Mouse (Mus musculus) hindbrain, embryonic 16.5 days (tissue): ENCODE results near the gene Pkd1. TPM values are rescaled to one million over a fixed set of nuclear protein-coding genes. Genes with fewer than 3 reads are reported as not detected.

Experiments used
- ATAC-seq: fragments of 200-750 bp; cut with Nextera tagmentation; 2 replicates; pipeline ENCODE4 v1.8.0; 2017; ENCODE audit warnings: moderate TSS enrichment, moderate library complexity
- H3K27ac ChIP-seq: fragments of 300-500 bp; sonication (generic); 2 replicates; pipeline ENCODE4 v1.5.1; 2014; ENCODE audit warnings: low read depth, mild to moderate bottlenecking, control low read depth, low read length, moderate library complexity
- H3K27me3 ChIP-seq: fragments of 300-500 bp; sonication (generic); replicated peaks from 2 replicates; pipeline ENCODE4 v1.6.1; 2014; ENCODE audit warnings: low read length; ENCODE audit not compliant: control insufficient read depth, insufficient read depth
- H3K36me3 ChIP-seq: fragments of 300-500 bp; sonication (generic); 2 replicates; pipeline ENCODE4 v1.6.1; 2014; ENCODE audit warnings: mild to moderate bottlenecking, low read length, moderate library complexity, mixed read lengths; ENCODE audit not compliant: control insufficient read depth, insufficient read depth
- H3K4me1 ChIP-seq: fragments of 300-500 bp; sonication (generic); 2 replicates; pipeline ENCODE4 v1.6.1; 2014; ENCODE audit warnings: low read depth, low read length; ENCODE audit not compliant: control insufficient read depth, insufficient read depth
- H3K4me2 ChIP-seq: fragments of 300-500 bp; sonication (generic); 2 replicates; pipeline ENCODE4 v1.6.1; 2014; ENCODE audit warnings: mild to moderate bottlenecking, low read length, control low read depth, moderate library complexity
- H3K4me3 ChIP-seq: fragments of 300-500 bp; sonication (generic); 2 replicates; pipeline ENCODE4 v1.5.1; 2014; ENCODE audit warnings: mild to moderate bottlenecking, low read length, control low read depth, moderate library complexity
- H3K9ac ChIP-seq: fragments of 300-500 bp; sonication (generic); 2 replicates; pipeline ENCODE4 v1.6.1; 2014; ENCODE audit warnings: low read depth, mild to moderate bottlenecking, control low read depth, low read length, moderate library complexity
- H3K9me3 ChIP-seq: fragments of 300-500 bp; sonication (generic); 2 replicates; pipeline ENCODE4 v1.6.1; 2014; ENCODE audit warnings: mild to moderate bottlenecking, low read length, moderate library complexity; ENCODE audit not compliant: control insufficient read depth
- WGBS: fragments of 180-500 bp; shearing (Covaris S2); extraction: QIAGEN DNeasy Blood & Tissue Kit; methylation state at CpG from one replicate; pipeline ENCODE4 v1.1.7; 2014; 5-methylcytosine and 5-hydroxymethylcytosine counted together
- polyA plus RNA-seq: library from polyadenylated mRNA; unstranded; fragments of >200 nt; fragmentation: Nextera tagmentation; extraction: Ambion mirVana; gene quantifications from 2 replicates; pipeline ENCODE4 v1.2.1, GENCODE M21; 2015

Gene Pkd1
- polyA plus RNA-seq, 1 experiment from 2014 or later: 26.8 TPM

- H3K27ac ChIP-seq: no peak overlapping the region
- H3K9me3 ChIP-seq: no peaks in the 10 kb centered on the region
- H3K4me2 ChIP-seq: no peak overlapping the region
- H3K4me1 ChIP-seq: no peaks in the 10 kb centered on the region
- no peak overlapping the region for H3K4me3 ChIP-seq
- peaks cover 69% of the 10 kb centered on the region for H3K36me3 ChIP-seq
- H3K9ac ChIP-seq: no peak overlapping the region
- 96% methylated on average over 8 of the region's 8 CpGs for WGBS
- H3K27me3 ChIP-seq: no peaks in the 10 kb centered on the region
- ATAC-seq: no peak
Observed at GRCm38 (mm10) chr17:24603961-24604360, 54.3 kb downstream of the Pkd1 start.

GRCm38 (mm10) chr17:24604557-24604956 is 54.9 kb downstream of the Pkd1 start:
- peaks cover 64% of the 10 kb centered on the region for H3K36me3 ChIP-seq
- H3K9me3 ChIP-seq: no peaks in the 10 kb centered on the region
- ATAC-seq: no peak
- H3K4me2 ChIP-seq: no peak overlapping the region
- H3K27me3 ChIP-seq: no peaks in the 10 kb centered on the region
- H3K4me1 ChIP-seq: no peaks in the 10 kb centered on the region
- 92% methylated on average over 3 of the region's 3 CpGs for WGBS
- H3K4me3 ChIP-seq: no peak overlapping the region
- H3K9ac ChIP-seq: no peak overlapping the region
- H3K27ac ChIP-seq: no peak overlapping the region

- H3K9ac ChIP-seq: no peak overlapping the region
- no peak overlapping the region for H3K4me3 ChIP-seq
- peaks cover 48% of the 10 kb centered on the region for H3K36me3 ChIP-seq
- H3K9me3 ChIP-seq: no peaks in the 10 kb centered on the region
- H3K4me2 ChIP-seq: no peak overlapping the region
- H3K27ac ChIP-seq: no peak overlapping the region
- ATAC-seq: no peak
- WGBS: 93% methylated on average over 4 of the region's 4 CpGs
- no peaks in the 10 kb centered on the region for H3K4me1 ChIP-seq
- no peaks in the 10 kb centered on the region for H3K27me3 ChIP-seq
Observed at GRCm38 (mm10) chr17:24608370-24608769, 58.7 kb downstream of the Pkd1 start.

- 95% methylated on average over 8 of the region's 8 CpGs for WGBS
- Histone ChIP-seq H3K4me2 (no peak overlapping the region), H3K4me3 (no peak overlapping the region), H3K27me3 (no peaks in the 10 kb centered on the region), H3K36me3 (peaks cover 53% of the 10 kb centered on the region), H3K4me1 (no peaks in the 10 kb centered on the region), H3K27ac (no peak overlapping the region), H3K9me3 (no peaks in the 10 kb centered on the region), H3K9ac (no peak overlapping the region)
- no peak for ATAC-seq
Observed at GRCm38 (mm10) chr17:24608874-24609273, 59.2 kb downstream of the Pkd1 start.

GRCm38 (mm10) chr17:24610711-24611110 is 61.1 kb downstream of the Pkd1 start:
- Histone ChIP-seq H3K4me1 (no peaks in the 10 kb centered on the region), H3K27ac (no peak overlapping the region), H3K9ac (no peak overlapping the region), H3K9me3 (no peaks in the 10 kb centered on the region), H3K27me3 (no peaks in the 10 kb centered on the region), H3K4me3 (no peak overlapping the region), H3K4me2 (no peak overlapping the region), H3K36me3 (peaks cover 57% of the 10 kb centered on the region)
- WGBS: 94% methylated on average over 2 of the region's 2 CpGs
- no peak for ATAC-seq

GRCm38 (mm10) chr17:24617561-24618194 is 68.0 kb downstream of the Pkd1 start:
- no peak overlapping the region for H3K9ac ChIP-seq
- no peak overlapping the region for H3K4me3 ChIP-seq
- H3K27me3 ChIP-seq: no peaks in the 10 kb centered on the region
- no peak overlapping the region for H3K4me2 ChIP-seq
- H3K4me1 ChIP-seq: no peaks in the 10 kb centered on the region
- 85% methylated on average over 14 of the region's 14 CpGs for WGBS
- H3K27ac ChIP-seq: no peak overlapping the region
- ATAC-seq: no peak
- no peaks in the 10 kb centered on the region for H3K9me3 ChIP-seq
- H3K36me3 ChIP-seq: peaks cover 64% of the 10 kb centered on the region

- Histone ChIP-seq H3K4me3 (no peak overlapping the region), H3K36me3 (peaks cover 54% of the 10 kb centered on the region), H3K9me3 (no peaks in the 10 kb centered on the region), H3K4me1 (no peaks in the 10 kb centered on the region), H3K27ac (no peak overlapping the region), H3K27me3 (no peaks in the 10 kb centered on the region), H3K9ac (no peak overlapping the region), H3K4me2 (no peak overlapping the region)
- no peak for ATAC-seq
- WGBS: 93% methylated on average over 8 of the region's 8 CpGs
Observed at GRCm38 (mm10) chr17:24625472-24625871, 75.8 kb downstream of the Pkd1 start.

GRCm38 (mm10) chr17:24628646-24629045 is 79.0 kb downstream of the Pkd1 start:
- WGBS: 50% methylated on average over 5 of the region's 5 CpGs
- Histone ChIP-seq H3K36me3 (peaks cover 26% of the 10 kb centered on the region), H3K27ac (no peak overlapping the region), H3K9ac (no peak overlapping the region), H3K27me3 (no peaks in the 10 kb centered on the region), H3K4me3 (no peak overlapping the region), H3K9me3 (no peaks in the 10 kb centered on the region), H3K4me2 (no peak overlapping the region), H3K4me1 (peaks cover 11% of the 10 kb centered on the region)
- no peak for ATAC-seq

GRCm38 (mm10) chr17:24630072-24630471 is 80.4 kb downstream of the Pkd1 start:
- ATAC-seq: no peak
- no peak overlapping the region for H3K4me3 ChIP-seq
- H3K27me3 ChIP-seq: no peaks in the 10 kb centered on the region
- H3K36me3 ChIP-seq: peaks cover 19% of the 10 kb centered on the region
- H3K9ac ChIP-seq: no peak overlapping the region
- H3K9me3 ChIP-seq: no peaks in the 10 kb centered on the region
- peaks cover 11% of the 10 kb centered on the region for H3K4me1 ChIP-seq
- H3K4me2 ChIP-seq: no peak overlapping the region
- no peak overlapping the region for H3K27ac ChIP-seq
- WGBS: 87% methylated on average over 14 of the region's 14 CpGs
